Mouse (Mus musculus): Measurements from ENCODE around the gene Pno1. TPM values are rescaled to one million over a fixed set of nuclear protein-coding genes. Genes with fewer than 3 reads are reported as not detected.

Gene Pno1
- polyA plus RNA-seq, 1 experiment from 2014 or later, result 127 TPM

DNA sequence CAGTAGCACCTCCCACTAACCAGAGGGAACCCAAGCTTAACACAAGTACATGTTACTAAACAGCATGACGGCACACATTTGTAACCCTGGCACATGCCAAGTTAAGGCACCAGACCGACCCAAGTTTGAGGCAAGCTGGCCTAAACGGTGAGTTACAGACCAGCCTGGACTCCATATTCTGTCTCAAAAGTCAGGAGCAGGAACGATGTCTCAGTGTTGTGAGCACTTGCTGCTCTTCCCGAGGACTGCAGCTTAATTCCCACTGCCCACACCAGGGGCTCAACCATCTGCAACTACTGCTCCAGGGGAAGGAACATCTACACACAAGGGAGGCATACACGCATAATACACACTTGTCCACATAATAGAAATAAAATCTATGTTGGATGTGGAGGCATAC is 8.9 kb downstream of the Pno1 start:
- H3K36me3 ChIP-seq (replicated peaks), result peaks cover 88% of the 10 kb centered on the region
- no peaks in the 10 kb centered on the region for H3K9me3 ChIP-seq
- H3K4me1 ChIP-seq, result no peaks in the 10 kb centered on the region
- DNase-seq (ENCODE audit: extremely low spot score, low spot score), result no peak
- 84% methylated on average over 6 of the region's 6 CpGs for WGBS
- H3K27me3 ChIP-seq (ENCODE audit: poor library complexity, severe bottlenecking), result no peaks in the 10 kb centered on the region
- no peak overlapping the region for H3K4me3 ChIP-seq
- H3K27ac ChIP-seq, result no peak overlapping the region

DNA sequence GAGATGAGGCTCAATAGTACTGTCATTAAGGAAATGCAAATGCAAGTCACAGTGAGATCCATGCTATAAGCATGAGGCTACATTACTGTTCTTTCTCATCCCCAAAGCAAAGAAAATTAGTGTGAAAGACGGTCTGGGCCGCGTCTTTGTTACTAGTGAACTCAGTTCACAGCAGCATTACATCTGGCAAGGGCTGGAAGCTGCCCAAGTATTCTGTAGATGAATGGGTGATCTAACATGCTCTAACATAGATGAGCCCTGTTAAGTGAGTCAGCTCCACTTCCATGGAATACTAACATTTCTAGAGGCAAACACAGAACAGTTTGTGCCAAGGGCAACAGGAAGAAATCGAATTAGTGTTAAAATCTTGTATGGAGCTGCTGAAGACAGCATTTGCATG is 10.4 kb downstream of the Pno1 start:
- H3K9me3 ChIP-seq, result no peaks in the 10 kb centered on the region
- H3K27ac ChIP-seq, result no peak overlapping the region
- H3K36me3 ChIP-seq (replicated peaks), result peaks cover 91% of the 10 kb centered on the region
- no peaks in the 10 kb centered on the region for H3K4me1 ChIP-seq
- H3K4me3 ChIP-seq, result no peak overlapping the region
- no peak for DNase-seq (ENCODE audit: extremely low spot score, low spot score)
- no peaks in the 10 kb centered on the region for H3K27me3 ChIP-seq (ENCODE audit: poor library complexity, severe bottlenecking)
- WGBS, result 96% methylated on average over 4 of the region's 4 CpGs

DNA sequence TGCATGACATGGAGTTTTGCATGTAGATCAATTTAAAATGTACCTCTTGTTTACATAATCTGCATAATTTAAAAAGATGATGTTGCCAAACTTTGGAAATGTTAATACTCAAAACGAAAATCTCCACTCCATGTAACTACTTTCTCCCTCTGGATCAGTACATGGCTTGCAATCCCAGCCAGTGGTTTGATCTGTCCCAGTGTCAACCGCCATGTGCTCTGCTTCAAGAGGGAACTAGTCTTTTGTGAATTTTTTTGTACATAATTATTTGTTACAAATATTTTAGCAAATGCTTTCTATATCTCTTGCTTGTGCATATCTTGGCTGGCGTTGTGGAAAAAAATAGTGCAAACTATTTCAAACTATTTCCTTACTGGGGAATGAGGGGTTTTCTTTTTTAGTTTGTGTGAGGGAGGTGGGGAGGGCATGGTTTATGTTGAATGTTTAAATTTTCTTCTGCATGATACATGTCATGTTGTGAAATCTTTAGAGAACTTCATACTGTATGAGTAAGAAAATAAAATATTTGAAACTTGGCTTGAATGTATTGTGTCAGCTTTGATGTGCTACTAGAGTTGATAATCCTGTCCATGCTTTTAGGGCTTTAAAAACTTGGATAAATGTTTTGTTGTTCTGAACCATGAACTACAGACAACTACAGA is 11.4 kb downstream of the Pno1 start:
- H3K4me1 ChIP-seq, result no peaks in the 10 kb centered on the region
- H3K4me3 ChIP-seq, result no peak overlapping the region
- no peak for DNase-seq (ENCODE audit: extremely low spot score, low spot score)
- H3K36me3 ChIP-seq (replicated peaks), result peaks cover 96% of the 10 kb centered on the region
- H3K27me3 ChIP-seq (ENCODE audit: poor library complexity, severe bottlenecking), result no peaks in the 10 kb centered on the region
- no peak overlapping the region for H3K27ac ChIP-seq
- no peaks in the 10 kb centered on the region for H3K9me3 ChIP-seq
- 91% methylated on average over 3 of the region's 3 CpGs for WGBS

GRCm38 (mm10) chr11:17199170-17199569 is 12.2 kb downstream of the Pno1 start:
- H3K27ac ChIP-seq, result no peak overlapping the region
- DNase-seq (ENCODE audit: extremely low spot score, low spot score), result no peak
- no peak overlapping the region for H3K4me3 ChIP-seq
- H3K27me3 ChIP-seq (ENCODE audit: poor library complexity, severe bottlenecking), result no peaks in the 10 kb centered on the region
- WGBS, result 93% methylated on average over 5 of the region's 5 CpGs
- H3K4me1 ChIP-seq, result no peaks in the 10 kb centered on the region
- no peaks in the 10 kb centered on the region for H3K9me3 ChIP-seq
- H3K36me3 ChIP-seq (replicated peaks), result peaks cover 97% of the 10 kb centered on the region

DNA sequence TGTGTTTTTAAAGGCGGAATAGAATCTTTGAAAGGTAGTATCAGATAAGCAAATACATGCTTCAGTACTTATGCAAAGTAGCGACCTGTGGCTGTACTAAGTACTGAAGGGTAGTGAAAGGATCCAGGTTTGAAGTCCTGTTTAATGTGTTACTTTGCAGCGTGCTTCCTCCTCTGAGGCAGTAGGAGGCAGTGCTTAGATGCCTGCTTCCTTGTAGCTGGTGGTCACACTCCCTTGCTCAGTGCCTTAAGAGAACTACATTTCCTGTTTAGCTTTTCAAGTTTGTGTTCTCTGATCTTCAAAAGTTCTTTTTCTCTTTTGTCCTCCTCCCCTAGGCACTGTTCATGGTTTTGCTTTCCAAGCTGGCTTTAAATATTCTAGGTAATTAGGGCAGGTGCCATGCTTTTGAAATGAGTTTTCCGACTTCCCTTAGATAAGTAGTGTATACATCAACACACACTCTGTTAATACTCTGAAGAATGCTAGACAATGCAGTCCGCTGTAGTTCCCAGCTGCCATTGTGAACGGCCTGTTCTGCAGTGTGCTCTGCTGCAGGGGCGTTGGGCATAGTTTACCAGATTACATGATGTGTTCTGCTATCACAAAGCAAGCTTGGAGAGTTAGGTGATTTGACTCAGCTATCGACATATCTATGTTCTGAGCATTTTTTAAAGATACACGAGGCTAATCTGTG is 19.1 kb downstream of the Pno1 start:
- H3K4me3 ChIP-seq, result no peak overlapping the region
- no peak overlapping the region for H3K27ac ChIP-seq
- 62% methylated on average over 9 of the region's 9 CpGs for WGBS
- peaks cover 13% of the 10 kb centered on the region for H3K4me1 ChIP-seq
- peaks cover 39% of the 10 kb centered on the region for H3K36me3 ChIP-seq (replicated peaks)
- no peaks in the 10 kb centered on the region for H3K27me3 ChIP-seq (ENCODE audit: poor library complexity, severe bottlenecking)
- DNase-seq (ENCODE audit: extremely low spot score, low spot score), result no peak
- no peaks in the 10 kb centered on the region for H3K9me3 ChIP-seq

- no peak overlapping the region for H3K4me3 ChIP-seq
- WGBS, result 51% methylated on average over 3 of the region's 3 CpGs
- peaks cover 13% of the 10 kb centered on the region for H3K4me1 ChIP-seq
- H3K27me3 ChIP-seq (ENCODE audit: poor library complexity, severe bottlenecking), result no peaks in the 10 kb centered on the region
- no peak overlapping the region for H3K27ac ChIP-seq
- H3K9me3 ChIP-seq, result no peaks in the 10 kb centered on the region
- no peak for DNase-seq (ENCODE audit: extremely low spot score, low spot score)
- H3K36me3 ChIP-seq (replicated peaks), result peaks cover 8% of the 10 kb centered on the region
Observed at GRCm38 (mm10) chr11:17188786-17189185, 22.6 kb downstream of the Pno1 start.

DNA sequence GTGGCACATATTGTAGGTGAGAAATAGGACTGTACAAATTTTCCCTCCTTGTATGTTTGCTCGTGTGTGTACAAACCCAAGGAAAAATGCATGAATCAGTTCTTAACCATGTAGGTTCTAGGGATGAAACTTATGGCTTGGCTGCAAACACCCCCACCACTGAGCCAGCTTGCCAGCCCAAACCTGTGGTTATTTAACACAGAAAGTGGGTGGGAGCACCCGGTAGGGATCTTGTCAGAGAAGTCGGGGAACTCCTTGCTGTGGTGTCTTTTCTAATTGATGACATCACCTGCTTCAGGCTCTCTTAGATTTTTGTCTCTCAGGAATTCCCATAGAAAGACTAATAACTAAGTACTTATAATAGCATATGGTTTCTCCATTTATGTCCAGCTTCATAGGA is 23.7 kb downstream of the Pno1 start:
- no peak overlapping the region for H3K4me3 ChIP-seq
- H3K9me3 ChIP-seq, result no peaks in the 10 kb centered on the region
- no peaks in the 10 kb centered on the region for H3K27me3 ChIP-seq (ENCODE audit: poor library complexity, severe bottlenecking)
- H3K4me1 ChIP-seq, result peaks cover 13% of the 10 kb centered on the region
- no peak overlapping the region for H3K27ac ChIP-seq
- DNase-seq (ENCODE audit: extremely low spot score, low spot score), result no peak
- H3K36me3 ChIP-seq (replicated peaks), result peaks cover 18% of the 10 kb centered on the region
- WGBS, result 85% methylated on average over 3 of the region's 3 CpGs

DNA sequence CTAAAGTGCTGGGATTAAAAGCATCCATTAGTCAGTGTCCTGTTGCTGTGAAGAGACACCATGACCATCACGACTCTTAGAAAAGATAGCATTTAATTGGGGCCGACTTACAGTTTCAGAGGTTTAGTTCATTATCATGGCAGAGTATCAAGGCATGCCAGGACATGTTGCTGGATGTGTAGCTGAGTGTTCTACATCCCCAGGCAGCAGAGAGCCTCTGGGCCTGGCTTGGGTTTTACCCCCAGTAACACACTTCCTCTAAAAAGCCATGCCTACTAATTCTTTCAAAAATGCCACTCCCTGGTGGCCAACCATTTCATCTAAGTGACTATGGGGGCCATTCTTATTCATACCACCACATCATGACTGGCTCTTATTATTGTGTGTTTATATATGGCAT is 28.2 kb downstream of the Pno1 start:
- no peak overlapping the region for H3K4me3 ChIP-seq
- no peaks in the 10 kb centered on the region for H3K9me3 ChIP-seq
- DNase-seq (ENCODE audit: extremely low spot score, low spot score), result no peak
- WGBS, result 96% methylated on average over 2 of the region's 2 CpGs
- peaks cover 12% of the 10 kb centered on the region for H3K36me3 ChIP-seq (replicated peaks)
- H3K4me1 ChIP-seq, result no peaks in the 10 kb centered on the region
- H3K27me3 ChIP-seq (ENCODE audit: poor library complexity, severe bottlenecking), result no peaks in the 10 kb centered on the region
- no peak overlapping the region for H3K27ac ChIP-seq

GRCm38 (mm10) chr11:17181807-17182206 is 29.6 kb downstream of the Pno1 start, which contains the start of gene Wdr92:
Gene Wdr92 (plus strand): TSS chr11:17182107.
- Histone ChIP-seq H3K27me3 (ENCODE audit: poor library complexity, severe bottlenecking) (no peaks in the 10 kb centered on the region), H3K9me3 (0 out of 2 replicates have a peak, but pooled peaks cover 2% of the 10 kb centered on the region), H3K4me3 (no peak within 1 kb of the TSS), H3K4me1 (no peaks in the 10 kb centered on the region), H3K27ac (no peak within 1 kb of the TSS), H3K36me3 (replicated peaks) (peaks cover 12% of the 10 kb centered on the region)
- DNase-seq (ENCODE audit: extremely low spot score, low spot score), result no peak
- 99% methylated on average over 3 of the region's 3 CpGs for WGBS

DNA sequence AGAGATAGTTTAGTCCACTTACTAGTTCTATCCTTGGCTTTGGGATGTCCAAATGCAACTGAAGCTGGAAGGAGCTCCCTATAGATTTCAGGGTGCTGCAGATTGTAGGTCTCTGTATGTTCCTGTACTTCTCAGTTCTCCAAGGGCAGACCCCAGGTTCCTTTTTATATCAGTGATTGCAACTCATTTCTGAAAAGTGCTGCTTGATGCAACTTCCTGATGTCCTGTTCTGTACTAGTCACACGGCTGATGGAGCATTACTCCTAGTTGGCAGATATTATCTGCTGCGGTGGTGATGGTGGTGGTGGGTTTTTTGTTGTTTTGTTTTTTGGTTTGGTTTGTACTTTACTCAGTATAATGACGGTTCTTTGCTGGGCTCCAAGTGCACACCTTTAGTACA is 30.6 kb downstream of the Pno1 start:
- DNase-seq (ENCODE audit: extremely low spot score, low spot score), result no peak
- H3K36me3 ChIP-seq (replicated peaks), result peaks cover 15% of the 10 kb centered on the region
- H3K9me3 ChIP-seq, result 0 out of 2 replicates have a peak, but pooled peaks cover 2% of the 10 kb centered on the region
- no peaks in the 10 kb centered on the region for H3K27me3 ChIP-seq (ENCODE audit: poor library complexity, severe bottlenecking)
- no peaks in the 10 kb centered on the region for H3K4me1 ChIP-seq
- H3K27ac ChIP-seq, result no peak overlapping the region
- no peak overlapping the region for H3K4me3 ChIP-seq
- WGBS, result 83% methylated on average over 3 of the region's 3 CpGs

- no peak overlapping the region for H3K27ac ChIP-seq
- no peak for DNase-seq (ENCODE audit: extremely low spot score, low spot score)
- H3K4me3 ChIP-seq, result no peak overlapping the region
- H3K9me3 ChIP-seq, result peaks cover 20% of the 10 kb centered on the region
- WGBS, result 92% methylated on average over 1 of the region's 1 CpGs
- H3K27me3 ChIP-seq (ENCODE audit: poor library complexity, severe bottlenecking), result no peaks in the 10 kb centered on the region
- H3K36me3 ChIP-seq (replicated peaks), result peaks cover 30% of the 10 kb centered on the region
- H3K4me1 ChIP-seq, result no peaks in the 10 kb centered on the region
Observed at GRCm38 (mm10) chr11:17176638-17177037, 34.7 kb downstream of the Pno1 start.

GRCm38 (mm10) chr11:17172300-17172699 is 39.1 kb downstream of the Pno1 start:
- Histone ChIP-seq H3K4me1 (no peaks in the 10 kb centered on the region), H3K36me3 (replicated peaks) (peaks cover 33% of the 10 kb centered on the region), H3K9me3 (peaks cover 18% of the 10 kb centered on the region), H3K4me3 (no peak overlapping the region), H3K27me3 (ENCODE audit: poor library complexity, severe bottlenecking) (no peaks in the 10 kb centered on the region), H3K27ac (no peak overlapping the region)
- no peak for DNase-seq (ENCODE audit: extremely low spot score, low spot score)
- 95% methylated on average over 4 of the region's 4 CpGs for WGBS

GRCm38 (mm10) chr11:17170938-17171729 is 40.2 kb downstream of the Pno1 start:
- no peak for DNase-seq (ENCODE audit: extremely low spot score, low spot score)
- H3K27me3 ChIP-seq (ENCODE audit: poor library complexity, severe bottlenecking), result no peaks in the 10 kb centered on the region
- no peaks in the 10 kb centered on the region for H3K4me1 ChIP-seq
- peaks cover 31% of the 10 kb centered on the region for H3K36me3 ChIP-seq (replicated peaks)
- H3K9me3 ChIP-seq, result peaks cover 18% of the 10 kb centered on the region
- 93% methylated on average over 1 of the region's 1 CpGs for whole genome bisulfite sequencing
- no peak overlapping the region for H3K27ac ChIP-seq
- H3K4me3 ChIP-seq, result no peak overlapping the region
